Mouse (Mus musculus) neutrophil, adult 59 days (primary cell): Measurements from ENCODE around the gene Fer1l4. TPM values are rescaled to one million over a fixed set of nuclear protein-coding genes. Genes with fewer than 3 reads are reported as not detected.

Source experiments
- total RNA-seq, 2 experiments: library from RNA; stranded (reverse); gene quantifications; 1 replicate in 1 of 2; 2 replicates in 1 of 2; pipeline ENCODE4 v1.2.4; 2023

Gene Fer1l4
- not detected for total RNA-seq

DNA sequence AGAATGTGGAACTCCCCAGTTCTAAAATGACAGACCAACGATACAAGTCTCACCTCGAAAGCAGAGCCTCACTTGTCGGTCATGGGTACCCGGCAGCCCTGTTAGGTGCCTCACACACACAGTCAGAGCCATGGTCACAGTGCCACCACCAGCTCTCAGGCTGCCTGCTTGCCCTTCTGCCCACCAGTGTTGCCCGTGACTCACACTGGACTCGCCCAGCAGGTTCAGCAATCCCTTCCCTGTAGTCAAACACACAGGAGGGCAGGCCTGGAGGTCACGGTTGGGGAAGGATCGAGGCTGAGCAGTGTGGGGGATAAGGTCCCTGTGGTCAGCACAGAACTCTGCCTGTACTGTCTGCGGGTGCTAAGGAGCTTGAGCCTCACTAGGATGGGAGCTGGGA, at the start of gene Fer1l4:
Gene Fer1l4, minus strand, starts transcription at position 132 of the 400 bp plus-strand sequence.

DNA sequence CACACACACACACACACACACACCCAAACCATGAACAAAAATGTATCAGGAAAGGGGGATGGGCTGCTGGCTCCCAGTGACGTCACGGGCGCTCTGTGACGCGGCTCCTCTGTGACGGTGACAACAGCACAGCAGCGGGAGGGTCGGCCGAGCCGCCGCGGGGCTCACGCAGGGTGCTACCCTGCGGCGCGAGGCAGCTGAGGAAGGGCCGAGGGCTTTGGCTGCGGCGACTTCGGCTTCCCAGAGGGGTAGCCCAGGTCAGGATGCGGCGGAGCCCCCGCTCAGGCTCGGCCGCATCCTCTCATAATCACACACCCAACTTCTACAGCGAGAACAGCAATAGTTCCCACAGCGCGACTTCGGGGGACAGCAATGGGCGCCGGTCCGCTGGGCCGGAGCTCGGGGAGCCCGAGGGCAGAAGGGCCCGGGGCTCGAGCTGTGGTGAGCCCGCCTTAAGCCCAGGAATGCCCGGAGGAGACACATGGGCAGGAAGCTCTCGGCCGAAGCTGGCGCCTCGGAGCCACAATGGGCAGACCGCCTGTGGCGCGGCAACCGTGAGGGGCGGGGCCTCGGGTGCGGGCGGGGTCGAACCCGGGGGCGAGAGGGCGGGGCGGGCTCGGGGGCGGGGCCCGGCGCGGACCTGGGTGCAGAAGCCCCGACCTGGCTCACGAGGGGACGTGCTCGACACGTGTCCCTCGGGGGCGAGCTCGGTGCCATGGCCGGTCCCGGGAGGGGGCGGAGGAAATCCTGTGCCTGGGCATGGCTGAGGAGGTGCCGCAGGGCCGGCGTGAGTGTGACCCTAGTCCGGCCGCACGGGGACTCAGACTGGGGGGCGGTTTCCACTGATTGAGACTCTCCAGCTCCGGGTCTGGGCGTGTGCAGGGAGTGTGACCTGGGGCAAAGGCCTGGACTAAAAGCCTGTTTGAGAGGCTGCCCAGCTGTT, 12.6 kb upstream of the Fer1l4 start, which contains the start of gene Spag4:
Gene Spag4, plus strand, starts transcription at position 77 of the 943 bp plus-strand sequence.

DNA sequence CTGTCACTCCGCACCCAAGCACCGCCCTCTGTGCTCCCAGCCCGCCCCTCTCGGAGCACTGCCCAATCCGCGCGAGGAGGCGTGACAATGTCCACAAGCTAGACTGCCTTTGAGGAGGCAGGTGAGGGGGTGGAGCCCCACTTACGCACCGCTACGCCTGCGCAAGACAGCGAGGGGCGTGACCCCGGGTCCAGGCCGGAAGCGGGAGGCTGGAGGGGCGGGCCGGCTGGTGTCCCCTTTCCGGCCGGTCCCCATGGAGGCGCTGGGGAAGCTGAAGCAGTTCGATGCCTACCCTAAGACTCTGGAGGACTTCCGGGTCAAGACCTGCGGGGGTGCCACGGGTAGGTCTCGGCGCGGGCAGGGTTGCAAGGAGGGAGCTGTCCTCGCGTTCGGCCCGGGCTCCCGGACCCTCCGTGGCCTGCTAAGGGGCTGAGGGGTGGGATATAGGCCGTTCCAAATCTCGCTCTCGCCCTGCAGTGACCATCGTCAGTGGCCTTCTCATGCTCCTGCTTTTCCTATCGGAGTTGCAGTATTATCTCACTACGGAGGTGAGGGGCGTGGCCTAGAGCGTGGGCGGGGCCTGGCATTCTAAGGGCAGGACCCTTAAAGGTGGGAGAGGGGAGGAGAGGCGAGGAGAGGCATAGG, 44.7 kb downstream of the Fer1l4 start, which contains the start of the genes 6430550D23Rik and Ergic3:
Gene 6430550D23Rik, minus strand, starts transcription at position 90 of the 645 bp plus-strand sequence.
Gene Ergic3, plus strand, starts transcription at position 158 of the 645 bp plus-strand sequence.

Other genes with a start within 250 kb of the Fer1l4 start
- 1 to 10 TPM; 8.1 to 8.5 TPM for gene BC029722, start 233.5 kb downstream of the Fer1l4 start, total RNA-seq
- 10 to 100 TPM; 83.0 to 91.9 TPM for gene Eif6, start 226.0 kb downstream of the Fer1l4 start, total RNA-seq
- not detected for gene Fam83c, start 218.1 kb downstream of the Fer1l4 start, total RNA-seq
- 10 to 100 TPM; 11.3 to 12.6 TPM for gene Uqcc1, start 122.6 kb downstream of the Fer1l4 start, total RNA-seq
- not detected for gene Gm15557, start 112.2 kb downstream of the Fer1l4 start, total RNA-seq
- not detected for gene Gdf5, start 107.6 kb downstream of the Fer1l4 start, total RNA-seq
- gene Cep250, start 96.5 kb downstream of the Fer1l4 start, total RNA-seq = 10 to 100 TPM; 56.6 to 70.4 TPM
- gene 6430550D23Rik, start 45.0 kb downstream of the Fer1l4 start, total RNA-seq = under 1 TPM; 0.20 to 0.40 TPM
- gene Ergic3, start 44.9 kb downstream of the Fer1l4 start, total RNA-seq = 10 to 100 TPM; 64.3 to 65.9 TPM
- gene Spag4, start 12.2 kb upstream of the Fer1l4 start, total RNA-seq = 1 to 10 TPM; 1.1 to 1.3 TPM
- 10 to 100 TPM; 80.8 to 84.7 TPM for gene Cpne1, start 59.0 kb upstream of the Fer1l4 start, total RNA-seq
- gene Rbm12, start 59.0 kb upstream of the Fer1l4 start, total RNA-seq = 10 to 100 TPM; 27.6 to 30.1 TPM
- gene Gm28036, start 74.1 kb upstream of the Fer1l4 start, total RNA-seq = 10 to 100 TPM in 1 of 2 experiments, 1 to 10 TPM in 1; 9.9 to 13.4 TPM
- gene Romo1, start 91.1 kb upstream of the Fer1l4 start, total RNA-seq = 10 to 100 TPM; 51.6 to 55.7 TPM
- 10 to 100 TPM; 15.4 to 16.6 TPM for gene Nfs1, start 91.2 kb upstream of the Fer1l4 start, total RNA-seq
- gene Rbm39, start 127.3 kb upstream of the Fer1l4 start, total RNA-seq = 1,000 to 10,000 TPM; 1,069 to 1,095 TPM
- gene Phf20, start 143.5 kb upstream of the Fer1l4 start, total RNA-seq = 10 to 100 TPM; 20.3 to 30.4 TPM